Mouse (Mus musculus) intestine, embryonic 14.5 days (tissue): ENCODE data around the gene Fundc1. TPM values are rescaled to one million over a fixed set of nuclear protein-coding genes. Genes with fewer than 3 reads are reported as not detected.
"Not testable (repeated sequence)": the region's sequence is repeated elsewhere in the genome, so short reads cannot be mapped to it uniquely, and the experiment has no call there.

Experiments
- ATAC-seq: fragments of 200-750 bp; cut with Nextera tagmentation; replicated peaks from 2 replicates; pipeline ENCODE4 v1.8.0; 2017; ENCODE audit warnings: low read depth, moderate number of reproducible peaks, moderate TSS enrichment, moderate library complexity; ENCODE audit not compliant: low FRiP score, low TSS enrichment
- DNase-seq: peaks from one replicate; pipeline ENCODE4 v3.0.0-alpha.2; 2018; ENCODE audit warnings: low spot score
- H3K27ac ChIP-seq: fragments of 300-500 bp; sonication (generic); 2 replicates; pipeline ENCODE4 v1.5.1; 2014; ENCODE audit warnings: low read depth, mild to moderate bottlenecking, control low read depth
- H3K27me3 ChIP-seq: fragments of 300-500 bp; sonication (generic); replicated peaks from 2 replicates; pipeline ENCODE4 v1.6.1; 2014; ENCODE audit warnings: low read length, control low read depth; ENCODE audit not compliant: control insufficient read depth, insufficient read depth
- H3K36me3 ChIP-seq: fragments of 300-500 bp; sonication (generic); 2 replicates; pipeline ENCODE4 v1.6.1; 2014; ENCODE audit warnings: low read length, control low read depth; ENCODE audit not compliant: control insufficient read depth, insufficient read depth
- H3K4me1 ChIP-seq: fragments of 300-500 bp; sonication (generic); replicated peaks from 2 replicates; pipeline ENCODE4 v1.6.1; 2014; ENCODE audit warnings: low read length, control low read depth, mixed read lengths; ENCODE audit not compliant: control insufficient read depth, insufficient read depth
- H3K4me2 ChIP-seq: fragments of 300-500 bp; sonication (generic); 2 replicates; pipeline ENCODE4 v1.6.1; 2014; ENCODE audit warnings: low read length
- H3K4me3 ChIP-seq: fragments of 300-500 bp; sonication (generic); 2 replicates; pipeline ENCODE4 v1.5.1; 2014; ENCODE audit warnings: low read depth, low read length, control low read depth, mixed read lengths
- H3K9ac ChIP-seq: fragments of 300-500 bp; sonication (generic); 2 replicates; pipeline ENCODE4 v1.6.1; 2014; ENCODE audit warnings: mild to moderate bottlenecking, low read length
- H3K9me3 ChIP-seq: fragments of 300-500 bp; sonication (generic); 2 replicates; pipeline ENCODE4 v1.6.1; 2016; ENCODE audit warnings: low read length, control low read depth; ENCODE audit not compliant: control insufficient read depth
- WGBS: fragments of 180-500 bp; shearing (Covaris S2); extraction: QIAGEN DNeasy Blood & Tissue Kit; methylation state at CpG from one replicate; pipeline ENCODE4 v1.1.7; 2014; 5-methylcytosine and 5-hydroxymethylcytosine counted together
- polyA plus RNA-seq: library from polyadenylated mRNA; unstranded; fragments of >200 nt; fragmentation: Nextera tagmentation; extraction: Ambion mirVana; gene quantifications from 2 replicates; pipeline ENCODE4 v1.2.1, GENCODE M21; 2014

Fundc1 gene
- polyA plus RNA-seq, 1 experiment from 2014 or later = 55.8 TPM

DNA sequence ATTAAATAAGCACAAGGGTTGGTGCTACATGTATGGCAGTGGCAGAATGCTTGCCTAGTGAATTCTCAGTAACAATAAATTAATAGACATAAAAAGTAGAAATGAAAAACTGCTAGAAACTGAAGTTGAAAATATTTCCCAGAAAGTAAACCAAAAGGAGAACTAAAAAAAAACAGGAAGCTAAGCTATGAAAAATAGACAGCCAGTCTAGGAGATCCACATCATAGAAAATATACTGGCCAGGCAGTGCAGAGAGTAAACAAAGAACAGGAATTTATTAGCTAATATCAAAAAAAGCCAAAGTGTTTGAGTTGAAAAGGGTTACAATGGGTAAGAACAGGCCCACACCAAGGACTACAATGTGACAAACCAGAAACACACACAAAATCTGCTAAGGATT is 7.4 kb downstream of the Fundc1 start:
- ATAC-seq (no peak), DNase-seq (no peak)
- Histone ChIP-seq H3K4me3 (no peak overlapping the region), H3K9me3 (no peaks in the 10 kb centered on the region), H3K27ac (no peak overlapping the region), H3K4me2 (no peak overlapping the region), H3K4me1 (no peaks in the 10 kb centered on the region), H3K36me3 (no peaks in the 10 kb centered on the region), H3K27me3 (no peaks in the 10 kb centered on the region), H3K9ac (no peak overlapping the region)

DNA sequence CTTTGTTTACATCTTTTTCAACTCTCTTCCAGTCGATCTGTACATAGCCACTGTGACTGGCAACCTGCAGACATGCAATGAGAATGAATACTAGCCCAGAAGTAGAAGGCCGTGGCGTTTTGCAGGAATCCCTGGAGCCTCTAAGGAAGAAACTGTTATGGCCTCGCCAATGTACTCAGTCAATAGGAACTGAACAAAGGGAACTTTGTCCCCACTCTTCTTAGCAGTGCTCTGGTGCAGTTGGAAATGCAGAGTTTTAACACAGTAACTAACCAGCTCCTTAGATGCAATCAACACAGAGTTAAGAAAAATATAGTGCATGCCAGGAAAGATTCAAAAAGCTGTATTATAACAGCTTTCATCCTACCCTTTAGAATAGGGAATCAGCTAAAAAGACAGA is 13.4 kb downstream of the Fundc1 start:
- ATAC-seq (no peak), DNase-seq (no peak)
- no peaks in the 10 kb centered on the region for H3K36me3 ChIP-seq
- no peak overlapping the region for H3K4me2 ChIP-seq
- no peaks in the 10 kb centered on the region for H3K9me3 ChIP-seq
- no peak overlapping the region for H3K27ac ChIP-seq
- no peak overlapping the region for H3K9ac ChIP-seq
- no peaks in the 10 kb centered on the region for H3K27me3 ChIP-seq
- no peak overlapping the region for H3K4me3 ChIP-seq
- no peaks in the 10 kb centered on the region for H3K4me1 ChIP-seq
- 62% methylated on average over 4 of the region's 4 CpGs for WGBS

DNA sequence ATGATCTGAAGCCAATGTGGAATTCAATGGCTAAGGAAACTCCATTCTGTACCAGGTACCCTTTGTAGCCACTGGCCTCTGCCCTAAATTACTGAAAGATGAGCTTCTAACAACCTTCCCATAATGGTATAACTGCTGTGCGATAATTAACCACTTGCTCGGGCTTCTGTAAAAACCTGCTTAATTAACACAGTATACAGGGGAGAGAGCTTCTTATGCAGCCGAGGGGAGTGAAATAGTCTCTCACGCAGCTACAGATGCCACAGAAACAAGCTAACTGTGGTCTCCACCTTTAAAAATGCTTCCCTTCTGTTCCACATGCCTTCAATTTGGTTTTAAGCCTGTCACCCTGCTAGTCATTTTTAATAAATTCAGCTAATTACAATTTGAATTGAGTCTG is 17.6 kb downstream of the Fundc1 start:
- Histone ChIP-seq H3K27me3 (no peaks in the 10 kb centered on the region), H3K4me2 (no peak overlapping the region), H3K4me3 (no peak overlapping the region), H3K36me3 (no peaks in the 10 kb centered on the region), H3K9me3 (no peaks in the 10 kb centered on the region), H3K9ac (no peak overlapping the region), H3K27ac (no peak overlapping the region), H3K4me1 (no peaks in the 10 kb centered on the region)
- DNase-seq (no peak), ATAC-seq (no peak)
- WGBS = 84% methylated on average over 4 of the region's 4 CpGs

DNA sequence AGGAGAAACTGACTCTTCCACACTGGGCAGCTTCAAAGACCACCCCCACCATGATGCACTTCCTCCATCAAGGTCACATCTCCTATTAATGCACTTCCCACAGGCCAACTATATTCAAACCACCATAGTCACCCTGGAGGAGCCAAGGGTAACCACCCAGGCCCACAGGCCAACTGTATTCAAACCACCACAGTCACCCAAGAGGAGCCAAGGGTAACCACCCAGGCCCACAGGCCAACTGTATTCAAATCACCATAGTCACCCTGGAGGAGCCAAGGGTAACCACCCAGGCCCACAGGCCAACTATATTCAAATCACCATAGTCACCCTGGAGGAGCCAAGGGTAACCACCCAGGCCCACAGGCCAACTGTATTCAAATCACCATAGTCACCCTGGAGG is 20.5 kb downstream of the Fundc1 start:
- not testable (repeated sequence) for H3K4me1 ChIP-seq, H3K36me3 ChIP-seq, H3K4me2 ChIP-seq, ATAC-seq, DNase-seq, H3K27me3 ChIP-seq, H3K27ac ChIP-seq, H3K4me3 ChIP-seq, H3K9me3 ChIP-seq, H3K9ac ChIP-seq

DNA sequence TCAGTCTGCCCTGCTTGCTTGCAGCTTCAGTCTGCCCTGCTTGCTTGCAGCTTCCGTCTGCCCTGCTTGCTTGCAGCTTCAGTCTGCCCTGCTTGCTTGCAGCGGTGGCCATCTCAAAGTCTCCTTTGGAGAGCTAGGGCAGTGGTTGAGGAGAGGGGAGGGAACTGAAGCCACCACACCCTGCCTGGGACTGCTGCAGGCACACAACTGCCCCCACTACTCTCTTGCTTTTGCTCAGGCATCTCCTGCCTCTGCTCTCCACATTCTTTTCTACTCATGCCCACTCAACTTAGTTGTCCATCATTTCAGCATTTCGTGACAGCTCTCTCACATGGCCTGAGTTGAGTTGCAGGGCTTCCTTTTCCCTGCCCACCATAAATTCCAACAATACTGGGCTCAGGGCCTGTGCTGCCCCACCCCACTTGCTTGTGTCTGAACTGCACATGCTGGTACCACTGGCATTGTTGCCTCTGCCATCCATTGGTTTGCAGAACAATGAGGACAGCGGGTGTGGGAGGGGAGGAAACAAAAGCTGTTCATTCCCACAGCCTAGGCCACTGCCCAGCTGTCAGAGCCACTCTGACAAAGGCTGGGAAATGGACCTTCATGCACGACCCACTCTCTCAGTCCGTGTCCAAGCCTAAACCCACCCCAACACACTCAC is 24.9 kb downstream of the Fundc1 start:
- 33% methylated on average over 6 of the region's 6 CpGs for WGBS
- no peak overlapping the region for H3K9ac ChIP-seq
- DNase-seq (no peak), ATAC-seq (no peak)
- no peaks in the 10 kb centered on the region for H3K9me3 ChIP-seq
- no peaks in the 10 kb centered on the region for H3K36me3 ChIP-seq
- no peaks in the 10 kb centered on the region for H3K4me1 ChIP-seq
- H3K4me3 ChIP-seq = no peak overlapping the region
- no peak overlapping the region for H3K27ac ChIP-seq
- no peaks in the 10 kb centered on the region for H3K27me3 ChIP-seq
- H3K4me2 ChIP-seq = no peak overlapping the region

DNA sequence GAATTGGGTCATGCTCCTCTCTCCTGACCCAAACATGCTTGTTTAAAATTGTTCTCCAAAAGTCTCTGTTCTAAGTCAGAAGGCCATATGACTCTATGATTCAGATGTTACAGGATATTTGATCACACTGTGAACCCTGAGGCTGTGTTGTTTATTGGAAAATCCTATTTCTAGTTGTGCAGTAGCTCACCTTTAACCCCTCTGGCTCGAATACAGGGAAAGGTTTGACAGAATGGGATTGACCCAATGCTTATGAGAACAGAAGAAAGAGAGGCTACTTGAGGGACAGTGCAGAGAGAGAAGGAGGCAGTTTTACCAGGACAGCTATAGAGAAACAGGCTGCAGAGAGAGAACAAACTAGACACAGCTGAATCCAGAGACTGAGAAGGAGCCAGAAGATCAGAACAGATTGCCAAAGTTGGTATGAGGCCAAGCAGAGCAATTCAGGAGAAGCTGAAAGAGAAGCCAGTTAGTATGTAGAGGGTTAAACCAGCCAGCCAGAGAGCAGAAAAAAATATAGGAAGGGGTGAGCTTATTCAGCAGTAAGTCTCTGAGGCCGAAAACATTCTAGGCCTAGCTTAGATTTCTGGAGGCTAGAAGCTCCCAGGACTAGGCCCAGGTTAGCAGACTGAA is 27.1 kb downstream of the Fundc1 start:
- no peak for ATAC-seq
- Histone ChIP-seq H3K27ac (no peak overlapping the region), H3K4me1 (no peaks in the 10 kb centered on the region), H3K27me3 (no peaks in the 10 kb centered on the region), H3K9ac (no peak overlapping the region), H3K4me2 (no peak overlapping the region), H3K36me3 (no peaks in the 10 kb centered on the region), H3K9me3 (no peaks in the 10 kb centered on the region), H3K4me3 (no peak overlapping the region)
- 35% methylated on average over 2 of the region's 2 CpGs for WGBS
- DNase-seq = no peak

DNA sequence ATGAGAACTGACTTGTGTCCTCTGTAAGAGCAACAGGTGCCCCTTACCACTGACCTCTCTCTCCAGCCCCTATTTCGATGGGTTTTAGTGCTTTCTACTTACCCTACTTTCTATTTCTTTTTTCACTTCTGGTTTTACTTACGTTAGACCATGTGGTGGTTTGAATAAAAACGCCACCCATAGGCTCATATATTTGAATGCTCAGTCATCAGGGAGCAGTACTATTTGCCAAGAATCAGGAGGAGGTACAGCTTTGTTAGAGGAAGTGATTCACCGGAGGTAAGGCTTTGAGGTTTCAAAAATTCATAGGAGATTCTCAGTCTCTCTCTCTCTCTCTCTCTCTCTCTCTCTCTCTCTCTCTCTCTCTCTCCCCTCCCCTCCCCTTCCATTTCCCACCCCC is 34.4 kb downstream of the Fundc1 start:
- Histone ChIP-seq H3K4me3 (no peak overlapping the region), H3K4me1 (no peaks in the 10 kb centered on the region), H3K27me3 (no peaks in the 10 kb centered on the region), H3K9me3 (no peaks in the 10 kb centered on the region), H3K36me3 (no peaks in the 10 kb centered on the region), H3K4me2 (no peak overlapping the region), H3K27ac (no peak overlapping the region), H3K9ac (no peak overlapping the region)
- DNase-seq (no peak), ATAC-seq (no peak)
- 81% methylated on average over 4 of the region's 4 CpGs for WGBS

DNA sequence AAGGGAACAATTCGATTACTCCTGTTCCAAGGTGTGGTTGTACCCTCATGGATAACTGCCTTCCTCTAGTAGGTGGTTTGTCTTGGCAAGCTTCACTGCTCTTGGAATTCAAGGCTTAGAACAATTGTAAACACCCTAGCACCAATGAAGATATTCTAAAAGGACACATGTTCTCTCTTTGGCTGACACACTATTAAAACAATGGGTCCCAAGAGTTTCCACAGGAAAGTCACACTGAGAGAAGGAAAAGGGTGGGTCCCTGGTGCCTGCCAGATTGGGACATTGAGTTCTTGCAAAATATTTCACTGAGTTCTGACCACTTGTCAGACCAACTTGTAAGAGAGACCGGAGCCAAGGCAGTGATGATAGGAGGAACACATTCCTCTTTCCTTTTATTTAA is 45.1 kb downstream of the Fundc1 start:
- no peaks in the 10 kb centered on the region for H3K27me3 ChIP-seq
- ATAC-seq = no peak
- 86% methylated on average over 2 of the region's 2 CpGs for WGBS
- no peaks in the 10 kb centered on the region for H3K4me1 ChIP-seq
- H3K4me3 ChIP-seq = no peak overlapping the region
- no peaks in the 10 kb centered on the region for H3K36me3 ChIP-seq
- no peak overlapping the region for H3K27ac ChIP-seq
- H3K9me3 ChIP-seq = no peaks in the 10 kb centered on the region
- H3K4me2 ChIP-seq = no peak overlapping the region
- DNase-seq = no peak
- H3K9ac ChIP-seq = no peak overlapping the region

DNA sequence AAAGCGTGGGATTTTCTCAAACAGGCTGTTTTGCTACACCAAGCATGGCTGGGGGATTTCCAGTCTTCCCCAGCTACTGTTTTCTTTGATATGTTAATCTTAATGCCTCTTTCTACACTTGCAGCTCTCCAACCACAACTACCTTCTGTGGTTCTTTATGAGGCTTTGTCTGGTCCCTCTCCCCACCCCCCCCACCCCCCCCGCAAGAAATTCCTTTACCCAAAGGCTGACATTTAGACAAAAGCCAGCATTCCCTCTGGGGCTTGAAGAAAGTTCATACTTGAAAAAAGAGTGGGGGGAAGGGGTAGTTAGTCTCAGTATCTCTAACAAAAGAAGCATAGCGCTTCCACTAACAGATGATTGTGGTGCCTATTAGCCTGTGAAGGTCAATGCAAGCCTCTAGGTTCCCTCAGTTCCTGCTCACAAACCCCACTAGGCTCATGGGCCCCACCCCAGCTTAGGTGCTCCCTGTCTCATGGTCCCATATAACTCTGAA is 50.9 kb downstream of the Fundc1 start:
- no peaks in the 10 kb centered on the region for H3K4me1 ChIP-seq
- H3K27ac ChIP-seq = no peak overlapping the region
- H3K36me3 ChIP-seq = no peaks in the 10 kb centered on the region
- H3K4me2 ChIP-seq = no peak overlapping the region
- H3K27me3 ChIP-seq = no peaks in the 10 kb centered on the region
- DNase-seq (no peak), ATAC-seq (no peak)
- H3K4me3 ChIP-seq = no peak overlapping the region
- no peak overlapping the region for H3K9ac ChIP-seq
- H3K9me3 ChIP-seq = no peaks in the 10 kb centered on the region
- WGBS = 22% methylated on average over 3 of the region's 3 CpGs
